Mouse (Mus musculus) left cerebral cortex, adult 2 months (tissue): Measurements from ENCODE around the gene Slxl1. TPM values are rescaled to one million over a fixed set of nuclear protein-coding genes. Genes with fewer than 3 reads are reported as not detected.
"Not testable (repeated sequence)": the region's sequence is repeated elsewhere in the genome, so short reads cannot be mapped to it uniquely, and the experiment has no call there.

Source experiments
- DNase-seq, 2 experiments: peaks; one replicate each; pipeline ENCODE4 v3.0.0; 2021 to 2022; ENCODE audit warnings: low spot score in 2 of 2, mixed read lengths in 1 of 2; ENCODE audit errors: extremely low spot score in 1 of 2
- H3K27ac ChIP-seq: fragments of 200-600 bp; 2 replicates; pipeline ENCODE4 v1.8.1; 2022
- H3K4me3 ChIP-seq: fragments of 200-600 bp; 2 replicates; pipeline ENCODE4 v1.8.1; 2022
- intact Hi-C: fragments of 180-260 bp; cut with DNase I; formaldehyde crosslinking; loops from one replicate; pipeline ENCODE4 v1.15.1; 2025
- long read RNA-seq, 2 experiments: library from polyadenylated mRNA; stranded (forward); transcript quantifications; one replicate each; pipeline ENCODE4 v2.0.0; 2021; ENCODE audit warnings: borderline mapping rate in 2 of 2
- total RNA-seq, 2 experiments: library from RNA; stranded (reverse); gene quantifications; 2 replicates each; pipeline ENCODE4 v1.2.3; 2021

Gene Slxl1
- not detected for total RNA-seq
- long read RNA-seq, experiment 1, result 0 reads
- long read RNA-seq, experiment 2, result 0 reads

DNA sequence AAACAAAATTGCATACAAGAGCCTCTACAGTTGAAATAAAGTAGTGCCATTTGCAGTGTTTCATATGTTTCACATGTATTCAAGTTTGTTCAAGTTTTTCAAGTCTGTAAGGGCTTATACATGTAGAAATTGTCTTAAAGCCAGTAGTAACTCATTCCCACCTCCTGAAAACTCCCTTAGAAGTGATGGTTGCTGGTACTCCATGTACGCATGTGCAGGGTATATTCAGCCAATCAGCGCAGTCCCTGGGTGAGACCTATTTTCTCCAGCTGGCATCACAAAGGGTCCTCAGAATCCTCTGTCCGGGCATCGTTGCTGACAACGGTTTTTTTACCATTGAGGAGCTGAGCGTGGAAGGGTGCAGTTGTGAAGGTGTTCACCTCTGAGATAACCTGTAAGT is at the start of gene Slxl1:
Gene Slxl1 (plus strand): TSS at position 301 of the 400 bp plus-strand sequence.
- H3K4me3 ChIP-seq, H3K27ac ChIP-seq, intact Hi-C loops, DNase-seq: not testable (repeated sequence)
